Mouse (Mus musculus) erythroblast, embryonic 14.5 days (primary cell): ENCODE results near the gene Topaz1.

Experiments used
- GATA1 ChIP-seq: IDR thresholded peaks from 2 replicates; pipeline ENCODE4 v1.6.1; 2012; ENCODE audit warnings: low read length, inconsistent platforms, mixed read lengths
- TAL1 ChIP-seq: IDR thresholded peaks from 3 replicates; pipeline ENCODE4 v1.6.1; 2012; ENCODE audit warnings: low read length, inconsistent platforms, mixed read lengths

DNA sequence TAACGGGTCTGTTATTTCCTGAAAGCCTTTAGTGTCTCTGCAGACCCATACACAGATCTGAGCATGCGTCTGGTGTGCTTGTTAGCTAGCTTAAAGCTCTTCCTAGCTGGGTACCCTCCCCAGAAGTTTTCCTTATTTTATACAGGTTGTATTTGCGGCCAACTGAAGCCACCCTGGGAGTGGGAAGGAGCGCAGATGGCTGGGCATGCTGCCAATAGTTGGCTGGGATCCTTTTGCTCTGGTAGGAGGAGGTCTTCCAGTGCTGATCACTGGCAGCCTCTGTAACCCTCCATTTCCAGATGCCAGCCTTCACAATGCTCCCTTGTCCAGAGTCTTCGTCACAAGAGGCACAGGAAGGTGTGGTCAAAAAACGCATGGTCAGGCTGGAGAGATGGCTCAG is 89.6 kb downstream of the Topaz1 start:
- TF ChIP-seq TAL1 (no peak), GATA1 (no peak)
